Mouse (Mus musculus) heart, adult 9 months (tissue): Measurements from ENCODE around the gene Calcoco1.
"Not testable (repeated sequence)": the region's sequence is repeated elsewhere in the genome, so short reads cannot be mapped to it uniquely, and the experiment has no call there.

Experiments
- DNase-seq, 2 experiments: peaks; one replicate each; pipeline ENCODE4 v3.0.0; 2022; ENCODE audit warnings: low spot score in 2 of 2

Calcoco1 gene

GRCm38 (mm10) chr15:102692321-102692804 lies 29.6 kb downstream of the Calcoco1 start:
- no peak for DNase-seq

- DNase-seq, result no peak
Observed at GRCm38 (mm10) chr15:102685791-102686190, 36.2 kb downstream of the Calcoco1 start.

GRCm38 (mm10) chr15:102683670-102684069 lies 38.3 kb downstream of the Calcoco1 start:
- DNase-seq, result no peak

- DNase-seq, result no peak
Observed at GRCm38 (mm10) chr15:102676345-102676744, 45.6 kb downstream of the Calcoco1 start.

- DNase-seq, result peak; percentile 83 to 92
Observed at GRCm38 (mm10) chr15:102673548-102673947, 48.4 kb downstream of the Calcoco1 start.

- peak; percentile 44 to 51 for DNase-seq
Observed at GRCm38 (mm10) chr15:102672215-102673071, 49.5 kb downstream of the Calcoco1 start, which contains the start of gene Atp5g2. Atp5g2 (minus strand) TSS chr15:102672352.

GRCm38 (mm10) chr15:102671721-102672214 lies 50.2 kb downstream of the Calcoco1 start:
- peak; percentile 87 to 89 for DNase-seq

- peak; percentile 96 to 98 for DNase-seq
Observed at GRCm38 (mm10) chr15:102670767-102671575, 51.0 kb downstream of the Calcoco1 start.

GRCm38 (mm10) chr15:102670281-102670680 lies 51.7 kb downstream of the Calcoco1 start:
- DNase-seq, result no peak

- DNase-seq, result no peak
Observed at GRCm38 (mm10) chr15:102669571-102669970, 52.4 kb downstream of the Calcoco1 start.

- peak in 1 of 2 experiments; percentile 45 for DNase-seq
Observed at GRCm38 (mm10) chr15:102665494-102665893, 56.5 kb downstream of the Calcoco1 start.

GRCm38 (mm10) chr15:102663825-102664224 lies 58.2 kb downstream of the Calcoco1 start:
- DNase-seq, result no peak

- not testable (repeated sequence) for DNase-seq
Observed at GRCm38 (mm10) chr15:102662601-102663000, 59.4 kb downstream of the Calcoco1 start.

- DNase-seq, result peak in 1 of 2 experiments; percentile 30
Observed at GRCm38 (mm10) chr15:102657926-102658381, 64.0 kb downstream of the Calcoco1 start.
